Mouse (Mus musculus) forebrain, embryonic 11.5 days (tissue): ENCODE measurements at regions not wholly inside any gene's neighbourhood (a gene's known extent, or its start where the extent isn't known, plus 50 kb on each side); places are given as distances from the start of the nearest gene placed in this dataset.
A peak's percentile ranks its signal among the peaks of the same experiment; 100 is the strongest.

Experiments
- ATAC-seq: fragments of 200-750 bp; cut with Nextera tagmentation; replicated peaks from 2 replicates; pipeline ENCODE4 v1.8.0; 2017; ENCODE audit warnings: moderate TSS enrichment; ENCODE audit not compliant: low FRiP score
- DNase-seq: peaks from one replicate; pipeline ENCODE4 v3.0.0-alpha.2; 2017; ENCODE audit warnings: low spot score
- H3K27ac ChIP-seq: fragments of 300-500 bp; sonication (generic); 2 replicates; pipeline ENCODE4 v1.5.1; 2014; ENCODE audit warnings: low read depth, low read length
- H3K27me3 ChIP-seq: fragments of 300-500 bp; sonication (generic); 2 replicates; pipeline ENCODE4 v1.6.1; 2014; ENCODE audit warnings: mild to moderate bottlenecking, low read length, mixed read lengths; ENCODE audit not compliant: control insufficient read depth, insufficient read depth
- H3K36me3 ChIP-seq: fragments of 300-500 bp; sonication (generic); 2 replicates; pipeline ENCODE4 v1.6.1; 2014; ENCODE audit warnings: mild to moderate bottlenecking, low read length, moderate library complexity, mixed read lengths; ENCODE audit not compliant: control insufficient read depth, insufficient read depth
- H3K4me1 ChIP-seq: fragments of 300-500 bp; sonication (generic); replicated peaks from 2 replicates; pipeline ENCODE4 v1.6.1; 2014; ENCODE audit warnings: low read length, mixed read lengths; ENCODE audit not compliant: control insufficient read depth, insufficient read depth
- H3K4me2 ChIP-seq: fragments of 300-500 bp; sonication (generic); 2 replicates; pipeline ENCODE4 v1.6.1; 2014; ENCODE audit warnings: low read depth, mild to moderate bottlenecking, low read length, moderate library complexity, mixed read lengths; ENCODE audit not compliant: severe bottlenecking
- H3K4me3 ChIP-seq: fragments of 300-500 bp; sonication (generic); 2 replicates; pipeline ENCODE4 v1.5.1; 2014; ENCODE audit warnings: low read depth, low read length
- H3K9ac ChIP-seq: fragments of 300-500 bp; sonication (generic); 2 replicates; pipeline ENCODE4 v1.6.1; 2014; ENCODE audit warnings: low read length
- H3K9me3 ChIP-seq: fragments of 300-500 bp; sonication (generic); 2 replicates; pipeline ENCODE4 v1.6.1; 2016; ENCODE audit warnings: low read length, mixed read lengths; ENCODE audit not compliant: control insufficient read depth
- WGBS: fragments of 180-500 bp; shearing (Covaris S2); extraction: QIAGEN DNeasy Blood & Tissue Kit; methylation state at CpG from one replicate; pipeline ENCODE4 v1.1.7; 2014; 5-methylcytosine and 5-hydroxymethylcytosine counted together

DNA sequence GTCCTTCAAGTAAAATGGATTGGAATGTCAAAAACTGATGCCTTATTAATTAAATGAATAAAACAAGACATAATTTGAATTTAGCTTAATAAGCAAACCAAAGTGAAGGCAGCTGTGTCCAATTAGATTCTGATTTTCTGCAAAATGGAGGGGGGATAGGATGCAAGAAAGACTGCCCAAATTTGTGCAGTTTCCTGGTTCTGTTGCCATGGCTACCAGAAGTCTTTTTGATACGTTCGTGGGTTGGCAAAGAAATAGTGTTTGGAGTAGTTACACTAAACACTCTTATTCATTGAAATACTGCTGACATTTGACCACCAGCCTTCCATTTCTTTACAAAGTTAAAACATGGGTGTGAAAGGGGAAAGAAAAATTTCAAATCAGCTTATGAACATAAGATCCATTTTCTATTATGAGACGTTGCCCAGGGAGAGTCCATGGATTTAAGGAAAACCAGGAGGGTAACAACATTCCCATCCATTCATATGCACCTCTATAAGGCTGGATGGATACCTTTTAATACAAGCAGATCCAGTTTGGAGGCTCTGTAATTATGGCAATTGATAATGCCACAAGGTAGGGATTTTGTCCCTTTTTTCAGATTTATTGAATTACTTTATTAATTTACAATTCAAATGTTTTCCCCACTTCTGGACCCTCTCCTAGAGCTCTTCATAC, 943.3 kb upstream of the Celf2 start:
- no peaks in the 10 kb centered on the region for H3K27me3 ChIP-seq
- H3K36me3 ChIP-seq, result no peaks in the 10 kb centered on the region
- H3K27ac ChIP-seq, result no peak overlapping the region
- ATAC-seq (no peak), DNase-seq (no peak)
- no peak overlapping the region for H3K4me3 ChIP-seq
- H3K4me2 ChIP-seq, result no peak overlapping the region
- WGBS, result 65% methylated on average over 3 of the region's 3 CpGs
- no peaks in the 10 kb centered on the region for H3K4me1 ChIP-seq
- no peaks in the 10 kb centered on the region for H3K9me3 ChIP-seq
- no peak overlapping the region for H3K9ac ChIP-seq

GRCm38 (mm10) chr2:8441230-8441629, 931.9 kb upstream of the Celf2 start:
- Histone ChIP-seq H3K4me3 (no peak overlapping the region), H3K27ac (no peak overlapping the region), H3K36me3 (no peaks in the 10 kb centered on the region), H3K9me3 (no peaks in the 10 kb centered on the region), H3K27me3 (no peaks in the 10 kb centered on the region), H3K9ac (no peak overlapping the region), H3K4me2 (no peak overlapping the region), H3K4me1 (no peaks in the 10 kb centered on the region)
- no peak for ATAC-seq
- WGBS, result 79% methylated on average over 1 of the region's 1 CpGs
- DNase-seq, result no peak

GRCm38 (mm10) chr2:8429652-8430343, 920.4 kb upstream of the Celf2 start:
- ATAC-seq (no peak), DNase-seq (no peak)
- no peak overlapping the region for H3K4me3 ChIP-seq
- no peak overlapping the region for H3K4me2 ChIP-seq
- H3K4me1 ChIP-seq, result no peaks in the 10 kb centered on the region
- H3K27ac ChIP-seq, result no peak overlapping the region
- no peaks in the 10 kb centered on the region for H3K36me3 ChIP-seq
- no peak overlapping the region for H3K9ac ChIP-seq
- WGBS, result 89% methylated on average over 5 of the region's 5 CpGs
- no peaks in the 10 kb centered on the region for H3K9me3 ChIP-seq
- no peaks in the 10 kb centered on the region for H3K27me3 ChIP-seq

DNA sequence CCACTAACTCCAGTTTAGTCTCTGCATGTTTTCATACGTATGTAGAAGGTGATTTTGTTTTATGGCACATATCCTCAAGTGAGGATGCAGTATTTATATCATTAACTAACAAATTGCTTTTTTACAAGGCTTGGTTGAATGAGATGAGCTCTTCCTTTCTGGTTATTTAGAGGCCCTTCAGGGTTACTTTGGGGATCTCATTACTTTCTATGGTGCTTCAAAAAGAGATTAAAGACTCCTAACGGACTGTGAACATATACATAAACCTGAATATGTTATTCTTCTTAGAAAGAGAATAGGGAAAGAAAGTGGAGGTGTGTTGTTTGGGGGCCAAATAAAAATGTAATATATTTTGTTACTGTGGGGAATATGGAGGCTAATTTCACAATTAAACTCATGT, 918.8 kb upstream of the Celf2 start:
- H3K9ac ChIP-seq, result no peak overlapping the region
- H3K9me3 ChIP-seq, result no peaks in the 10 kb centered on the region
- ATAC-seq, result no peak
- DNase-seq, result no peak
- WGBS, result 53% methylated on average over 2 of the region's 2 CpGs
- H3K4me3 ChIP-seq, result no peak overlapping the region
- no peak overlapping the region for H3K27ac ChIP-seq
- H3K36me3 ChIP-seq, result no peaks in the 10 kb centered on the region
- no peak overlapping the region for H3K4me2 ChIP-seq
- H3K4me1 ChIP-seq, result no peaks in the 10 kb centered on the region
- H3K27me3 ChIP-seq, result no peaks in the 10 kb centered on the region

- H3K9me3 ChIP-seq, result no peaks in the 10 kb centered on the region
- no peak overlapping the region for H3K9ac ChIP-seq
- no peak for DNase-seq
- H3K27me3 ChIP-seq, result no peaks in the 10 kb centered on the region
- no peaks in the 10 kb centered on the region for H3K36me3 ChIP-seq
- no peaks in the 10 kb centered on the region for H3K4me1 ChIP-seq
- 39% methylated on average over 1 of the region's 1 CpGs for WGBS
- H3K4me3 ChIP-seq, result no peak overlapping the region
- no peak for ATAC-seq
- no peak overlapping the region for H3K4me2 ChIP-seq
- H3K27ac ChIP-seq, result no peak overlapping the region
Measured at GRCm38 (mm10) chr2:8427720-8428119, 918.4 kb upstream of the Celf2 start.

DNA sequence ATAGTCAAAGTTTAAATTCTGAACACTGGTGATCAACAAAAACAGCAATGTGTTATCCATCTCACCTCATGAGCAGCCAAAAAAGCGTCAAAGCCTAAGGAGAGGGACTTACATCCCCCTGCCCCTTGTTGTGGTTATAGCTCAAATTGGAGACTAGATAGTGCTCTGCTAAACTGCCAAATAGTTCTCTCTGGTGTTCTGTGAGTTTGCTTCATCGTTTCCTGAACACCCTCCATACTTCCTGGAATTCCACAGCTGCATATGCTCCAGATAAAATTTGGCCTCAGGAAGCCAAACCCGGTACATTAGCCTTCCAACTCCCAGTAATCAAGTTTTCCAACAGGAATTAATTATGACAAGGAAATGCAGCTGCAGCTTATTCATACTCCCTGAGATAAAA, 906.6 kb upstream of the Celf2 start:
- no peaks in the 10 kb centered on the region for H3K36me3 ChIP-seq
- H3K4me2 ChIP-seq, result no peak overlapping the region
- no peaks in the 10 kb centered on the region for H3K4me1 ChIP-seq
- WGBS, result 77% methylated on average over 3 of the region's 3 CpGs
- no peaks in the 10 kb centered on the region for H3K27me3 ChIP-seq
- H3K9me3 ChIP-seq, result no peaks in the 10 kb centered on the region
- no peak overlapping the region for H3K9ac ChIP-seq
- no peak overlapping the region for H3K27ac ChIP-seq
- no peak for DNase-seq
- no peak for ATAC-seq
- H3K4me3 ChIP-seq, result no peak overlapping the region

DNA sequence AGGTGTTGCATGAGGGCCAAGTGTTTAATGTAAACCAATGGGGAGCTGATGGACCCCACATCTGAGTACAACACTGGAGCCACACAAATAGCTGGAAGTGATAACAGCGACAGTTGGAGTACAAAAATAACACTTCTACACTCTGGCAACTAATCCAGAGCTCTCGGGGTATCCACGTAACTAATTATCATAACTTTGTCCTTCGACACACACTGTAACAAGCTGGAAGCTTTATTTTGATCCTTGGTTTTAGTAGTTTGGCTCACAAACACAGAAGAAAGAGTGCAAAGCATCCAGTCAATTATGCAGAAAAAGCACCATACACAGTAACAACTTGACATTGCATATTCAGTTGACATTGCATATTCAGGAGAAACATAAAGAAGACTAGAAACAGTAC, 884.8 kb upstream of the Celf2 start:
- H3K27ac ChIP-seq, result no peak overlapping the region
- H3K27me3 ChIP-seq, result no peaks in the 10 kb centered on the region
- WGBS, result 90% methylated on average over 4 of the region's 4 CpGs
- ATAC-seq (no peak), DNase-seq (no peak)
- H3K9ac ChIP-seq, result no peak overlapping the region
- H3K4me1 ChIP-seq, result no peaks in the 10 kb centered on the region
- no peaks in the 10 kb centered on the region for H3K36me3 ChIP-seq
- H3K4me2 ChIP-seq, result no peak overlapping the region
- no peaks in the 10 kb centered on the region for H3K9me3 ChIP-seq
- no peak overlapping the region for H3K4me3 ChIP-seq

DNA sequence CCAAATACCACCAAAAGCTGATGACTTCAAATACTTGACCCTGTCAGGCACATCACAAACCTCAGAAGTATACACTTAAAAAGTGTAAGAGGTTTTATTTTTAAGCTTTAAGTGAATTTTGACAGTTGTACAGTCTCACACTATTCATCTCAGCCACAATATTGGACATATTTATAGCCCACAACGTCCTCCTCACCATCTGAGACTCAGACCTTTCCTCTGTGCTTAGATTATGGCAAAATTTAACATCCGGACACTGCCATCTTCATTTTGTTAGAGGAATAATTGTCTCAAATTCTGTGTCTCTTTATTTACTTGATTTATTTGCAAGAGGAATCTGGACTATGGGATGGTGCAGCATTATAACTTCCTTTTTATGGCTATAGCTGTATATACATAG, 880.2 kb upstream of the Celf2 start:
- DNase-seq (no peak), ATAC-seq (no peak)
- H3K4me1 ChIP-seq, result no peaks in the 10 kb centered on the region
- H3K4me3 ChIP-seq, result no peak overlapping the region
- H3K27me3 ChIP-seq, result no peaks in the 10 kb centered on the region
- H3K27ac ChIP-seq, result no peak overlapping the region
- no peak overlapping the region for H3K4me2 ChIP-seq
- 82% methylated on average over 2 of the region's 2 CpGs for WGBS
- H3K9ac ChIP-seq, result no peak overlapping the region
- H3K36me3 ChIP-seq, result no peaks in the 10 kb centered on the region
- no peaks in the 10 kb centered on the region for H3K9me3 ChIP-seq

GRCm38 (mm10) chr2:8380246-8380645, 870.9 kb upstream of the Celf2 start:
- H3K9ac ChIP-seq, result no peak overlapping the region
- no peaks in the 10 kb centered on the region for H3K9me3 ChIP-seq
- ATAC-seq (peak; percentile 65), DNase-seq (peak; percentile 52)
- no peaks in the 10 kb centered on the region for H3K4me1 ChIP-seq
- H3K27me3 ChIP-seq, result no peaks in the 10 kb centered on the region
- 55% methylated on average over 1 of the region's 1 CpGs for WGBS
- H3K36me3 ChIP-seq, result no peaks in the 10 kb centered on the region
- H3K4me3 ChIP-seq, result no peak overlapping the region
- no peak overlapping the region for H3K4me2 ChIP-seq
- H3K27ac ChIP-seq, result no peak overlapping the region
